Mouse (Mus musculus) hindbrain, embryonic 16.5 days (tissue): ENCODE measurements at regions not wholly inside any gene's neighbourhood (a gene's known extent, or its start where the extent isn't known, plus 50 kb on each side); places are given as distances from the start of the nearest gene placed in this dataset.

Source experiments
- ATAC-seq: fragments of 200-750 bp; cut with Nextera tagmentation; 2 replicates; pipeline ENCODE4 v1.8.0; 2017; ENCODE audit warnings: moderate TSS enrichment, moderate library complexity
- H3K27ac ChIP-seq: fragments of 300-500 bp; sonication (generic); 2 replicates; pipeline ENCODE4 v1.5.1; 2014; ENCODE audit warnings: low read depth, mild to moderate bottlenecking, control low read depth, low read length, moderate library complexity
- H3K27me3 ChIP-seq: fragments of 300-500 bp; sonication (generic); replicated peaks from 2 replicates; pipeline ENCODE4 v1.6.1; 2014; ENCODE audit warnings: low read length; ENCODE audit not compliant: control insufficient read depth, insufficient read depth
- H3K36me3 ChIP-seq: fragments of 300-500 bp; sonication (generic); 2 replicates; pipeline ENCODE4 v1.6.1; 2014; ENCODE audit warnings: mild to moderate bottlenecking, low read length, moderate library complexity, mixed read lengths; ENCODE audit not compliant: control insufficient read depth, insufficient read depth
- H3K4me1 ChIP-seq: fragments of 300-500 bp; sonication (generic); 2 replicates; pipeline ENCODE4 v1.6.1; 2014; ENCODE audit warnings: low read depth, low read length; ENCODE audit not compliant: control insufficient read depth, insufficient read depth
- H3K4me2 ChIP-seq: fragments of 300-500 bp; sonication (generic); 2 replicates; pipeline ENCODE4 v1.6.1; 2014; ENCODE audit warnings: mild to moderate bottlenecking, low read length, control low read depth, moderate library complexity
- H3K4me3 ChIP-seq: fragments of 300-500 bp; sonication (generic); 2 replicates; pipeline ENCODE4 v1.5.1; 2014; ENCODE audit warnings: mild to moderate bottlenecking, low read length, control low read depth, moderate library complexity
- H3K9ac ChIP-seq: fragments of 300-500 bp; sonication (generic); 2 replicates; pipeline ENCODE4 v1.6.1; 2014; ENCODE audit warnings: low read depth, mild to moderate bottlenecking, control low read depth, low read length, moderate library complexity
- H3K9me3 ChIP-seq: fragments of 300-500 bp; sonication (generic); 2 replicates; pipeline ENCODE4 v1.6.1; 2014; ENCODE audit warnings: mild to moderate bottlenecking, low read length, moderate library complexity; ENCODE audit not compliant: control insufficient read depth
- WGBS: fragments of 180-500 bp; shearing (Covaris S2); extraction: QIAGEN DNeasy Blood & Tissue Kit; methylation state at CpG from one replicate; pipeline ENCODE4 v1.1.7; 2014; 5-methylcytosine and 5-hydroxymethylcytosine counted together

GRCm38 (mm10) chr15:34775714-34776113 is 418.0 kb upstream of the 9430069I07Rik start:
- no peak for ATAC-seq
- H3K9ac ChIP-seq = no peak overlapping the region
- no peaks in the 10 kb centered on the region for H3K4me1 ChIP-seq
- H3K27me3 ChIP-seq = no peaks in the 10 kb centered on the region
- no peak overlapping the region for H3K27ac ChIP-seq
- H3K36me3 ChIP-seq = no peaks in the 10 kb centered on the region
- no peaks in the 10 kb centered on the region for H3K9me3 ChIP-seq
- 79% methylated on average over 2 of the region's 2 CpGs for WGBS
- no peak overlapping the region for H3K4me2 ChIP-seq
- H3K4me3 ChIP-seq = no peak overlapping the region

GRCm38 (mm10) chr15:34751746-34752145 is 394.1 kb upstream of the 9430069I07Rik start:
- Histone ChIP-seq H3K4me2 (no peak overlapping the region), H3K27me3 (no peaks in the 10 kb centered on the region), H3K4me3 (no peak overlapping the region), H3K27ac (no peak overlapping the region), H3K9ac (no peak overlapping the region), H3K9me3 (no peaks in the 10 kb centered on the region), H3K4me1 (no peaks in the 10 kb centered on the region), H3K36me3 (no peaks in the 10 kb centered on the region)
- WGBS = 62% methylated on average over 2 of the region's 2 CpGs
- no peak for ATAC-seq

DNA sequence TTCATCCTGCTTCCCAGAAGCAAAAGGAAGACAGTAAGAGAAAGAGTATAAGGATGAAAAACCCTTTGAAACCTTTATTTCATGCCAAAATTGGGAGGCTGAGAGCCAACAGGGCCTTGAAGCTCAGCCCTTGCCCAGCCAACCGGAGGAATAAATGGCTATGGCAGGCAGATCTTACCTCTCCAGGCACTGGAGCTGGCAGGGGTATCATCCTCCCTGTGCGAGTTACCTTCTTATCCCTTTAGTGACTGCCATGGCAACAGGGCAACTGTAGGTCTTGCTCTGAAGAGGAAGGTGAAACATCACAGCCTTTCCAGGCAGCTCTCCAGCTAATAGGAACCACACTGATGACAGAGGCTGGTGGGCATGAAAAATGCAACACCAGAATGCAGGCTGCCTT is 393.3 kb upstream of the 9430069I07Rik start:
- WGBS = 77% methylated on average over 2 of the region's 2 CpGs
- peak; percentile 52 for ATAC-seq

GRCm38 (mm10) chr15:34747111-34747510 is 389.4 kb upstream of the 9430069I07Rik start:
- Histone ChIP-seq H3K9ac (no peak overlapping the region), H3K4me1 (no peaks in the 10 kb centered on the region), H3K27ac (no peak overlapping the region), H3K27me3 (no peaks in the 10 kb centered on the region), H3K9me3 (no peaks in the 10 kb centered on the region), H3K4me3 (no peak overlapping the region), H3K36me3 (no peaks in the 10 kb centered on the region), H3K4me2 (no peak overlapping the region)
- 82% methylated on average over 4 of the region's 4 CpGs for WGBS
- no peak for ATAC-seq

More for the DNA sequence above, 393.3 kb upstream of the 9430069I07Rik start:
- Histone ChIP-seq H3K9ac (no peak overlapping the region), H3K4me1 (no peaks in the 10 kb centered on the region), H3K9me3 (no peaks in the 10 kb centered on the region), H3K27ac (no peak overlapping the region), H3K36me3 (no peaks in the 10 kb centered on the region), H3K27me3 (no peaks in the 10 kb centered on the region), H3K4me2 (no peak overlapping the region), H3K4me3 (no peak overlapping the region)

- Histone ChIP-seq H3K9me3 (no peaks in the 10 kb centered on the region), H3K9ac (no peak overlapping the region), H3K4me1 (no peaks in the 10 kb centered on the region), H3K4me3 (no peak overlapping the region), H3K4me2 (no peak overlapping the region), H3K27me3 (no peaks in the 10 kb centered on the region), H3K36me3 (no peaks in the 10 kb centered on the region), H3K27ac (no peak overlapping the region)
- WGBS = 47% methylated on average over 15 of the region's 15 CpGs
- ATAC-seq = no peak
Observed at GRCm38 (mm10) chr15:34743130-34743782, 385.6 kb upstream of the 9430069I07Rik start.

DNA sequence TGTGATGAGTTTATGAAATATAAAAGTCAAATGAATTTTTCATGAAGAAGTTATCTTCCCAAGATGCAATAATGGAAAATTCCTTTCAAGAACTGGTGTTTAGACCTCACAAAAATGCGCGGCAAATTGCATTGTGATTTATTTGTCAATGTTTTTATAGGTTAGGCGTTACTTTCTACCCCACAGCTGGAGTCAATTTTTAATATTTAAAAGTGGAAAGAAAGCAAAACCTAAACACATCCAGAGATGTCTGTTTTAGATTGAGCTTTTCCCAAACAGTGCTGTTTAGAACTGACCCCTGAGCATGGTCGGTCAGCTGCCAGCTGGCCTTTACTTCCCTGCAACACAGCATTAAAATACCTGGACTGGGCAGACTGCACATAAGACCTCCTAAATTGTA is 383.8 kb upstream of the 9430069I07Rik start:
- no peaks in the 10 kb centered on the region for H3K9me3 ChIP-seq
- no peaks in the 10 kb centered on the region for H3K4me1 ChIP-seq
- H3K4me3 ChIP-seq = no peak overlapping the region
- 84% methylated on average over 4 of the region's 4 CpGs for WGBS
- H3K27ac ChIP-seq = no peak overlapping the region
- ATAC-seq = no peak
- H3K27me3 ChIP-seq = no peaks in the 10 kb centered on the region
- H3K9ac ChIP-seq = no peak overlapping the region
- no peak overlapping the region for H3K4me2 ChIP-seq
- H3K36me3 ChIP-seq = no peaks in the 10 kb centered on the region
